Mouse (Mus musculus): Measurements from ENCODE around the gene Cope. TPM values are rescaled to one million over a fixed set of nuclear protein-coding genes. Genes with fewer than 3 reads are reported as not detected.

Gene Cope
- total RNA-seq (2012; rRNA removed), result 204 and 243 TPM in 2 replicates
- total RNA-seq (2014; rRNA removed), result 134 and 139 TPM in 2 replicates
- 148 and 191 TPM in 2 replicates for polyA plus RNA-seq (2012; ENCODE audit: insufficient read length, low read depth)

DNA sequence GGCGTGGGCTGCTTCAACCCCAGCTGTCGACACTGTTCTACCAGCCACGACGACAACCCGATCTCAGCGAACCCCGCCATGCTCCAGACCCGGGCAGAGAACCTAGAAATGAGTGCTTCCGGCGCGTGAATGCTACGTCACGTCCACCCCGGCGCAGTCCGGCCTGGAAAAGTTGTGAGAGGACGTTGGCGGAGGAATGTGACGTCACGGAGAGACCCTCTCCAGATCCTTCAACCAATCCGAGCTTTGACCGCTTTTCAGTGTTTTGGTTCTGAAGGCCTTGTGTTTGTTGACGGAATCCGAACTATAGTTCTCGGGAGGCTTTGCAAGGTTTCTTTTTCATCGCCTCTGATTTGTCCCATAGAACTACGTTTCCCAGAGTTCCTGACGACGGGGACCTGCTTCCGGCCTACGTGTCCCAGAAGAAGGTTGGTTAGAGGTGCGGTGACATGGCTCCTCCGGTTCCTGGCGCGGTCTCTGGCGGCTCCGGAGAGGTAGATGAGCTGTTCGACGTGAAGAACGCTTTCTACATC lies at the start of gene Cope, which contains the start of gene Ddx49:
Gene Cope, plus strand, starts transcription at position 161 of the 533 bp plus-strand sequence.
Gene Ddx49, minus strand, starts transcription at position 132 of the 533 bp plus-strand sequence.
- in situ Hi-C loops (cut with MboI; ENCODE audit: low pct_ligation_motif_present, low pct_unique_long_range_greater_than_20kb, low sequenced_read_pairs), result no loop called here
- H3K27ac ChIP-seq (ENCODE audit: insufficient read depth, low read depth), result peak within 1 kb of the TSS; percentile 25; the same call in 1 of the 2 replicates
- TF ChIP-seq IRF4 (IDR thresholded peaks at IDR 0.05; ENCODE audit: low read depth, low read length), result no peak
- TF ChIP-seq ZMIZ1 (IDR thresholded peaks at IDR 0.05; ENCODE audit: low read depth, low read length), result peak; percentile 48; the same call in 1 of the 2 replicates
- peak; percentile 79 for TF ChIP-seq NRF1 (IDR thresholded peaks at IDR 0.05; ENCODE audit: low read depth, low read length)
- no peak for TF ChIP-seq EP300 (IDR thresholded peaks at IDR 0.05; ENCODE audit: low read length)
- peak; percentile 88 for TF ChIP-seq ELF1 (IDR thresholded peaks at IDR 0.05; ENCODE audit: low read depth, low read length)
- TF ChIP-seq MXI1 (IDR thresholded peaks at IDR 0.05; ENCODE audit: low read depth, low read length), result peak; percentile 98
- peak; percentile 78; the same call in 1 of the 2 replicates for TF ChIP-seq KAT2A (IDR thresholded peaks at IDR 0.05; ENCODE audit: insufficient replicate concordance, low read length)
- TF ChIP-seq TCF12 (IDR thresholded peaks at IDR 0.05; ENCODE audit: low read depth, low read length), result peak; percentile 78
- no peak for TF ChIP-seq RAD21 (IDR thresholded peaks at IDR 0.05; ENCODE audit: low read depth, low read length)
- peak; percentile 84 for TF ChIP-seq POLR2A (IDR thresholded peaks at IDR 0.05; ENCODE audit: low read depth, low read length)
- TF ChIP-seq JUND (conservative IDR thresholded peaks at IDR 0.05; ENCODE audit: low read depth, low read length), result 0 out of 2 replicates have a peak, but pooled peaks have one; percentile 37
- peak; percentile 10; the same call in 1 of the 2 replicates for TF ChIP-seq MAZ (IDR thresholded peaks at IDR 0.05; ENCODE audit: low read depth, low read length)
- TF ChIP-seq CHD1 (IDR thresholded peaks at IDR 0.05; ENCODE audit: low read depth, low read length), result no peak
- TF ChIP-seq POLR2AphosphoS2 (IDR thresholded peaks at IDR 0.05; ENCODE audit: low read depth, low read length), result peak; percentile 55; the same call in 1 of the 2 replicates
- TF ChIP-seq MEF2A (IDR thresholded peaks at IDR 0.05; ENCODE audit: borderline replicate concordance, low read depth, low read length), result no peak; the same call in 1 of the 2 replicates
- no peak for TF ChIP-seq ZNF384 (IDR thresholded peaks at IDR 0.05; ENCODE audit: low read depth, low read length)
- no peak; the same call in 1 of the 2 replicates for TF ChIP-seq MAX (IDR thresholded peaks at IDR 0.05; ENCODE audit: low read length)
- peak; percentile 80 for TF ChIP-seq GABPA (IDR thresholded peaks at IDR 0.05; ENCODE audit: insufficient replicate concordance, low read depth, low read length)
- TF ChIP-seq ZC3H11A (IDR thresholded peaks at IDR 0.05; ENCODE audit: low read depth, low read length), result no peak
- TF ChIP-seq HCFC1 (IDR thresholded peaks at IDR 0.05; ENCODE audit: low read depth, low read length), result peak; percentile 94
- TF ChIP-seq SMC3 (IDR thresholded peaks at IDR 0.05; ENCODE audit: low read depth, low read length), result no peak
- TF ChIP-seq NELFE (IDR thresholded peaks at IDR 0.05; ENCODE audit: low read depth, low read length), result peak; percentile 61
- TF ChIP-seq USF1 (IDR thresholded peaks at IDR 0.05; ENCODE audit: low read depth, low read length), result no peak
- peak; percentile 68 for TF ChIP-seq TBP (conservative IDR thresholded peaks at IDR 0.05; ENCODE audit: low read depth, low read length)
- TF ChIP-seq MYC (IDR thresholded peaks at IDR 0.05; ENCODE audit: low read depth, low read length), result peak; percentile 83
- TF ChIP-seq RCOR1 (conservative IDR thresholded peaks at IDR 0.05; ENCODE audit: low read depth, low read length), result no peak
- TF ChIP-seq SIN3A (IDR thresholded peaks at IDR 0.05; ENCODE audit: low read length), result peak; percentile 99

More for the DNA sequence above, at the start of gene Cope, which contains the start of gene Ddx49:
- H3K79me2 ChIP-seq (replicated peaks; ENCODE audit: control insufficient read depth, extremely low read depth, insufficient read depth, poor library complexity, severe bottlenecking), result peaks cover 44% of the 10 kb centered on the region
- no peaks in the 10 kb centered on the region for H3K27me3 ChIP-seq (replicated peaks)
- dilution Hi-C loops (cut with MboI; ENCODE audit: extremely low pct_ligation_motif_present, extremely low pct_unique_long_range_greater_than_20kb, low sequenced_read_pairs), result no loop called here
- H3K9ac ChIP-seq (ENCODE audit: insufficient read depth, low read depth), result peak within 1 kb of the TSS; percentile 92
- peak within 1 kb of the TSS; percentile 91 for H3K4me2 ChIP-seq (ENCODE audit: insufficient read depth, low read depth, poor library complexity, severe bottlenecking)
- peak within 1 kb of the TSS; percentile 75 to 99 (median 95) for H3K4me3 ChIP-seq (replicated peaks in 1 of 3; ENCODE audit: low read depth in 2 of 3, low read length in 2 of 3, poor library complexity in 1 of 3)
- peaks cover 43 to 68% of the 10 kb centered on the region in 2 experiments for H3K36me3 ChIP-seq (replicated peaks in 1 of 2; ENCODE audit: control insufficient read depth in 1 of 2, insufficient read depth in 1 of 2, low read length in 1 of 2)
- H3K9me3 ChIP-seq (replicated peaks; ENCODE audit: low read length), result no peaks in the 10 kb centered on the region
- H3K4me1 ChIP-seq (ENCODE audit: control insufficient read depth in 1 of 2, insufficient read depth in 2 of 2), result peaks cover 12 to 31% of the 10 kb centered on the region in 2 experiments
- DNase-seq (ENCODE audit: extremely low read depth), result peak; percentile 95
